Mouse (Mus musculus) bone marrow, adult 2 months (tissue): ENCODE data around the gene Lrrc23. TPM values are rescaled to one million over a fixed set of nuclear protein-coding genes. Genes with fewer than 3 reads are reported as not detected.
"Not testable (repeated sequence)": the region's sequence is repeated elsewhere in the genome, so short reads cannot be mapped to it uniquely, and the experiment has no call there.

Experiments used
- H3K27ac ChIP-seq: fragments of 200-500 bp; 2 replicates; pipeline ENCODE4 v1.5.1; 2012; ENCODE audit warnings: low read depth, mild to moderate bottlenecking, control low read depth, inconsistent platforms, low read length; ENCODE audit not compliant: control insufficient read depth, poor library complexity, insufficient read depth
- H3K4me1 ChIP-seq: fragments of 200-500 bp; 2 replicates; pipeline ENCODE4 v1.6.1; 2011; ENCODE audit warnings: low read length; ENCODE audit not compliant: control insufficient read depth, insufficient read depth
- H3K4me3 ChIP-seq: fragments of 200-500 bp; replicated peaks from 2 replicates; pipeline ENCODE3; 2011; ENCODE audit warnings: mild to moderate bottlenecking, low read depth, low read length, control low read depth; ENCODE audit not compliant: control insufficient read depth
- CTCF ChIP-seq: fragments of 200-500 bp; IDR thresholded peaks from 2 replicates; pipeline ENCODE4 v1.5.1; 2011; ENCODE audit warnings: low read length, control low read depth; ENCODE audit not compliant: control insufficient read depth, insufficient read depth
- POLR2A ChIP-seq: fragments of 200-500 bp; IDR thresholded peaks from 2 replicates; pipeline ENCODE4 v1.6.1; 2011; ENCODE audit warnings: low read depth, mild to moderate bottlenecking, control low read depth, low read length, borderline replicate concordance; ENCODE audit not compliant: control insufficient read depth
- WGBS: fragments of 180-500 bp; shearing (Covaris S2); methylation state at CpG from one replicate; pipeline ENCODE4 v1.1.7; 2018; 5-methylcytosine and 5-hydroxymethylcytosine counted together
- polyA plus RNA-seq: library from polyadenylated mRNA; stranded (reverse); fragments of >200 nt; gene quantifications from 2 replicates; pipeline ENCODE4 v1.2.4, GENCODE M21; 2011; ENCODE audit warnings: low replicate concordance; ENCODE audit not compliant: missing spikeins, insufficient read depth, insufficient read length

Gene Lrrc23
- polyA plus RNA-seq, 1 experiment, result not detected

GRCm38 (mm10) chr6:124814858-124815774, 35.6 kb upstream of the Lrrc23 start:
- Histone ChIP-seq H3K27ac (no peak overlapping the region), H3K4me1 (peaks cover 5% of the 10 kb centered on the region), H3K4me3 (no peak overlapping the region)
- WGBS, result 76% methylated on average over 9 of the region's 9 CpGs
- no peak for TF ChIP-seq POLR2A
- no peak for TF ChIP-seq CTCF

GRCm38 (mm10) chr6:124814448-124814847, 34.9 kb upstream of the Lrrc23 start:
- TF ChIP-seq CTCF (no peak), POLR2A (no peak)
- Histone ChIP-seq H3K4me1 (peaks cover 9% of the 10 kb centered on the region), H3K27ac (peak overlapping the region; percentile 19; the same call in 1 of the 2 replicates), H3K4me3 (no peak overlapping the region)
- WGBS, result 25% methylated on average over 8 of the region's 8 CpGs

GRCm38 (mm10) chr6:124813933-124814332, 34.4 kb upstream of the Lrrc23 start, which contains the start of gene Tpi1:
Gene Tpi1 (minus strand): TSS chr6:124814296.
- Histone ChIP-seq H3K4me1 (peaks cover 9% of the 10 kb centered on the region), H3K4me3 (peak within 1 kb of the TSS; percentile 86), H3K27ac (peak within 1 kb of the TSS; percentile 19)
- WGBS, result under 1% methylated on average over 22 of the region's 22 CpGs
- TF ChIP-seq CTCF, result 0 out of 2 replicates have a peak, but pooled peaks have one; percentile 6
- TF ChIP-seq POLR2A, result peak; percentile 70

GRCm38 (mm10) chr6:124813496-124813895, 34.0 kb upstream of the Lrrc23 start:
- Histone ChIP-seq H3K4me3 (peak overlapping the region; percentile 86), H3K27ac (peak overlapping the region; percentile 2), H3K4me1 (peaks cover 6% of the 10 kb centered on the region)
- TF ChIP-seq POLR2A, result peak; percentile 58; the same call in 1 of the 2 replicates
- no peak for TF ChIP-seq CTCF
- WGBS, result 0% methylated on average over 18 of the region's 18 CpGs

- H3K4me1 ChIP-seq, result peaks cover 7% of the 10 kb centered on the region
- 43% methylated on average over 9 of the region's 9 CpGs for WGBS
- H3K27ac ChIP-seq, result no peak overlapping the region
- H3K4me3 ChIP-seq, result no peak overlapping the region
- no peak for TF ChIP-seq CTCF
- TF ChIP-seq POLR2A, result no peak
Observed at GRCm38 (mm10) chr6:124812848-124813247, 33.3 kb upstream of the Lrrc23 start.

- WGBS, result 88% methylated on average over 24 of the region's 24 CpGs
- TF ChIP-seq POLR2A (no peak), CTCF (no peak)
- Histone ChIP-seq H3K4me3 (no peak overlapping the region), H3K4me1 (peaks cover 7% of the 10 kb centered on the region), H3K27ac (no peak overlapping the region)
Observed at GRCm38 (mm10) chr6:124811701-124812560, 32.4 kb upstream of the Lrrc23 start.

GRCm38 (mm10) chr6:124811403-124811665, 31.8 kb upstream of the Lrrc23 start:
- no peak overlapping the region for H3K4me3 ChIP-seq
- TF ChIP-seq CTCF (no peak), POLR2A (no peak)
- peaks cover 7% of the 10 kb centered on the region for H3K4me1 ChIP-seq
- WGBS, result 72% methylated on average over 4 of the region's 4 CpGs
- no peak overlapping the region for H3K27ac ChIP-seq

- not testable (repeated sequence) for H3K4me3 ChIP-seq, H3K4me1 ChIP-seq, H3K27ac ChIP-seq
- 69% methylated on average over 11 of the region's 11 CpGs for WGBS
Observed at GRCm38 (mm10) chr6:124810566-124811402, 31.3 kb upstream of the Lrrc23 start.
